Mouse (Mus musculus) heart, postnatal 4 days (tissue): ENCODE data around the gene Gm20747. TPM values are rescaled to one million over a fixed set of nuclear protein-coding genes. Genes with fewer than 3 reads are reported as not detected.
"Not testable (repeated sequence)": the region's sequence is repeated elsewhere in the genome, so short reads cannot be mapped to it uniquely, and the experiment has no call there.

Experiments used
- DNase-seq: peaks from one replicate; pipeline ENCODE4 v3.0.0; 2021
- total RNA-seq, 2 experiments: library from RNA; stranded (reverse); gene quantifications; 2 replicates each; pipeline ENCODE4 v1.2.3; 2021

Gene Gm20747
- total RNA-seq, result not detected

DNA sequence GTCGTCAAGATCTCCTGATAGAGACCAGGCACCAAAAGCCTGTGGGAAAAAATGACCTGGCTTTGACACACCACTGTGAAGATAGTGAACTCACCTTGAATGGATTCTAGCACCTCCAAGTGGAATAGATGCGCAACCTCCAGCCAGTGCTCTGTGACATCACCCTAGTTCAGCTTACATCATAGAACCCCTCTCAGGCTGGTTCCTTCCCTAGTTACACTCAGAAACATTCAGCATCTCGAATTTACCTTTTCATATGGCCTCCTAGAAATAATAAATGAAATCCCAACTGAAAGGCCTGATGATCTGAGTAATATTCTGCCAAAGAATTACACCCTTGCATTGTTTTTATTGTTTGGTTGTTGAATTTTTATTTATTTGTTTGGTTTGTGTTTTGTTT, at the start of gene Gm20747:
Gene Gm20747, minus strand, starts transcription at position 101 of the 400 bp plus-strand sequence.
- DNase-seq, result not testable (repeated sequence)
